In genomic region chr9:63430652-63431051, GRCm38 (mm10) we compare ENCODE assay signal across 31 mouse cellular contexts.
"Had no signal": no experiment of that assay in that cellular context is flagged by ENCODE, and none has a peak within 500 bp of the region (broad histone marks: within the 10 kb centered on the region; RNA-seq: fewer than 3 reads in every experiment).

No protein-coding gene starts in this region.

- H3K27me3 ChIP-seq: limb, embryonic 12.5 days; limb, embryonic 13.5 days; limb, embryonic 15.5 days; liver, embryonic 12.5 days; liver, embryonic 13.5 days; liver, embryonic 15.5 days; lung, embryonic 15.5 days; midbrain, embryonic 12.5 days; midbrain, embryonic 13.5 days; midbrain, embryonic 15.5 days had no signal

- H3K4me3 ChIP-seq: limb, embryonic 10.5 days; limb, embryonic 12.5 days; limb, embryonic 13.5 days; limb, embryonic 15.5 days; liver, embryonic 12.5 days; liver, embryonic 13.5 days; liver, embryonic 15.5 days; lung, embryonic 15.5 days; megakaryocyte, embryonic 14.5 days; midbrain, embryonic 10.5 days; midbrain, embryonic 12.5 days; midbrain, embryonic 13.5 days; midbrain, embryonic 15.5 days; myocyte had no signal

- H3K36me3 ChIP-seq: limb, embryonic 10.5 days; limb, embryonic 12.5 days; limb, embryonic 13.5 days; limb, embryonic 15.5 days; liver, embryonic 12.5 days; liver, embryonic 13.5 days; liver, embryonic 15.5 days; lung, embryonic 15.5 days; midbrain, embryonic 10.5 days; midbrain, embryonic 12.5 days; midbrain, embryonic 13.5 days; midbrain, embryonic 15.5 days had no signal

- H3K27ac ChIP-seq: limb, embryonic 10.5 days; limb, embryonic 12.5 days; limb, embryonic 13.5 days; limb, embryonic 15.5 days; liver, embryonic 12.5 days; liver, embryonic 13.5 days; liver, embryonic 14.5 days; liver, embryonic 15.5 days; lung, embryonic 15.5 days; macrophage; midbrain, embryonic 10.5 days; midbrain, embryonic 12.5 days; midbrain, embryonic 13.5 days; midbrain, embryonic 15.5 days had no signal

- H3K4me1 ChIP-seq: limb, embryonic 10.5 days; limb, embryonic 12.5 days; limb, embryonic 13.5 days; limb, embryonic 15.5 days; liver, embryonic 12.5 days; liver, embryonic 13.5 days; liver, embryonic 15.5 days; lung, embryonic 15.5 days; megakaryocyte, embryonic 14.5 days; midbrain, embryonic 10.5 days; midbrain, embryonic 12.5 days; midbrain, embryonic 13.5 days; midbrain, embryonic 15.5 days had no signal

- DNase-seq: left cerebral cortex, postnatal 4 days; liver; liver, embryonic 13.5 days; liver, postnatal 0 days; lung, adult 18-20 months; lung, adult 2 months; lung, embryonic 14.5 days; lung, postnatal 10 days; lung, postnatal 14 days; lung, postnatal 36 days; lung, postnatal 4 days; midbrain, embryonic 14.5 days had no signal

- H3K4me2 ChIP-seq: limb, embryonic 12.5 days; limb, embryonic 13.5 days; limb, embryonic 15.5 days; liver, embryonic 11.5 days; liver, embryonic 12.5 days; liver, embryonic 13.5 days; liver, embryonic 15.5 days; lung, embryonic 14.5 days; lung, embryonic 15.5 days; midbrain, embryonic 11.5 days; midbrain, embryonic 12.5 days; midbrain, embryonic 13.5 days; midbrain, embryonic 15.5 days had no signal

- H3K9me3 ChIP-seq: limb, embryonic 10.5 days; limb, embryonic 12.5 days; limb, embryonic 13.5 days; limb, embryonic 15.5 days; liver, embryonic 12.5 days; liver, embryonic 13.5 days; liver, embryonic 15.5 days; lung, embryonic 15.5 days; megakaryocyte, embryonic 14.5 days; midbrain, embryonic 10.5 days; midbrain, embryonic 12.5 days; midbrain, embryonic 13.5 days; midbrain, embryonic 15.5 days had no signal

- ATAC-seq: liver, embryonic 12.5 days; liver, postnatal 0 days; lung, postnatal 0 days; midbrain, embryonic 13.5 days; midbrain, embryonic 15.5 days; midbrain, embryonic 16.5 days had no signal

- H3K9ac ChIP-seq: limb, embryonic 12.5 days; limb, embryonic 13.5 days; limb, embryonic 15.5 days; liver, embryonic 12.5 days; liver, embryonic 13.5 days; liver, embryonic 14.5 days; liver, embryonic 15.5 days; liver, postnatal 0 days; lung, embryonic 14.5 days; lung, embryonic 15.5 days; midbrain, embryonic 12.5 days; midbrain, embryonic 13.5 days; midbrain, embryonic 15.5 days had no signal
